Mouse (Mus musculus): ENCODE measurements around the gene Myo18b. TPM values are rescaled to one million over a fixed set of nuclear protein-coding genes. Genes with fewer than 3 reads are reported as not detected.

Gene Myo18b
- polyA plus RNA-seq, 1 experiment from 2014 or later, result 1.9 TPM

- peaks cover 50% of the 10 kb centered on the region for H3K27me3 ChIP-seq
- no peak for ATAC-seq (ENCODE audit: low FRiP score, low read depth)
- H3K4me1 ChIP-seq, result no peaks in the 10 kb centered on the region
- no peaks in the 10 kb centered on the region for H3K36me3 ChIP-seq
- no peak overlapping the region for H3K4me3 ChIP-seq
- H3K4me2 ChIP-seq (replicated peaks), result no peak overlapping the region
- 22% methylated on average over 9 of the region's 9 CpGs for WGBS
- H3K9ac ChIP-seq, result no peak overlapping the region
- H3K27ac ChIP-seq, result no peak overlapping the region
- no peaks in the 10 kb centered on the region for H3K9me3 ChIP-seq
Observed at GRCm38 (mm10) chr5:112870729-112871128, 25.4 kb downstream of the Myo18b start.

- H3K4me3 ChIP-seq, result no peak overlapping the region
- H3K9me3 ChIP-seq, result no peaks in the 10 kb centered on the region
- no peak overlapping the region for H3K9ac ChIP-seq
- no peak overlapping the region for H3K27ac ChIP-seq
- no peaks in the 10 kb centered on the region for H3K36me3 ChIP-seq
- H3K27me3 ChIP-seq, result peaks cover 44% of the 10 kb centered on the region
- WGBS, result 80% methylated on average over 5 of the region's 5 CpGs
- H3K4me2 ChIP-seq (replicated peaks), result no peak overlapping the region
- ATAC-seq (ENCODE audit: low FRiP score, low read depth), result no peak
- H3K4me1 ChIP-seq, result no peaks in the 10 kb centered on the region
Observed at GRCm38 (mm10) chr5:112868620-112869019, 27.5 kb downstream of the Myo18b start.

GRCm38 (mm10) chr5:112864719-112865367 lies 31.3 kb downstream of the Myo18b start:
- Histone ChIP-seq H3K9me3 (no peaks in the 10 kb centered on the region), H3K4me1 (no peaks in the 10 kb centered on the region), H3K27ac (no peak overlapping the region), H3K9ac (no peak overlapping the region), H3K27me3 (peaks cover 28% of the 10 kb centered on the region), H3K36me3 (no peaks in the 10 kb centered on the region), H3K4me3 (no peak overlapping the region), H3K4me2 (replicated peaks) (no peak overlapping the region)
- WGBS, result 47% methylated on average over 4 of the region's 4 CpGs
- ATAC-seq (ENCODE audit: low FRiP score, low read depth), result no peak; the same call in 1 of the 2 replicates

- H3K4me2 ChIP-seq (replicated peaks), result no peak overlapping the region
- no peak overlapping the region for H3K27ac ChIP-seq
- 48% methylated on average over 12 of the region's 12 CpGs for WGBS
- no peak overlapping the region for H3K9ac ChIP-seq
- H3K27me3 ChIP-seq, result 0 out of 2 replicates have a peak, but pooled peaks cover 6% of the 10 kb centered on the region
- H3K36me3 ChIP-seq, result no peaks in the 10 kb centered on the region
- H3K9me3 ChIP-seq, result no peaks in the 10 kb centered on the region
- H3K4me3 ChIP-seq, result no peak overlapping the region
- peaks cover 8% of the 10 kb centered on the region for H3K4me1 ChIP-seq
- ATAC-seq (ENCODE audit: low FRiP score, low read depth), result no peak
Observed at GRCm38 (mm10) chr5:112859379-112860035, 36.7 kb downstream of the Myo18b start.

- no peak overlapping the region for H3K9ac ChIP-seq
- peak; percentile 91 for ATAC-seq (ENCODE audit: low FRiP score, low read depth)
- 9% methylated on average over 8 of the region's 8 CpGs for WGBS
- peaks cover 30% of the 10 kb centered on the region for H3K27me3 ChIP-seq
- H3K36me3 ChIP-seq, result no peaks in the 10 kb centered on the region
- peaks cover 39% of the 10 kb centered on the region for H3K4me1 ChIP-seq
- no peak overlapping the region for H3K4me2 ChIP-seq (replicated peaks)
- no peak overlapping the region for H3K4me3 ChIP-seq
- H3K27ac ChIP-seq, result peak overlapping the region; percentile 67; the same call in 1 of the 2 replicates
- no peaks in the 10 kb centered on the region for H3K9me3 ChIP-seq
Observed at GRCm38 (mm10) chr5:112853179-112853578, 43.0 kb downstream of the Myo18b start.

GRCm38 (mm10) chr5:112851389-112851788 lies 44.8 kb downstream of the Myo18b start:
- ATAC-seq (ENCODE audit: low FRiP score, low read depth), result no peak
- Histone ChIP-seq H3K4me1 (peaks cover 42% of the 10 kb centered on the region), H3K4me3 (no peak overlapping the region), H3K4me2 (replicated peaks) (no peak overlapping the region), H3K9ac (no peak overlapping the region), H3K27me3 (peaks cover 43% of the 10 kb centered on the region), H3K36me3 (no peaks in the 10 kb centered on the region), H3K27ac (peak overlapping the region; percentile 55; the same call in 1 of the 2 replicates), H3K9me3 (no peaks in the 10 kb centered on the region)
- WGBS, result 24% methylated on average over 5 of the region's 5 CpGs

- H3K4me2 ChIP-seq (replicated peaks), result peak overlapping the region; percentile 49
- ATAC-seq (ENCODE audit: low FRiP score, low read depth), result no peak
Observed at GRCm38 (mm10) chr5:112848586-112849280, 47.4 kb downstream of the Myo18b start.

GRCm38 (mm10) chr5:112847985-112848542 lies 48.1 kb downstream of the Myo18b start:
- Histone ChIP-seq H3K9me3 (no peaks in the 10 kb centered on the region), H3K4me3 (no peak overlapping the region)
- WGBS, result 7% methylated on average over 23 of the region's 25 CpGs

More at GRCm38 (mm10) chr5:112848586-112849280, 47.4 kb downstream of the Myo18b start:
- no peak overlapping the region for H3K27ac ChIP-seq
- no peak overlapping the region for H3K4me3 ChIP-seq
- no peak overlapping the region for H3K9ac ChIP-seq
- no peaks in the 10 kb centered on the region for H3K9me3 ChIP-seq
- peaks cover 37% of the 10 kb centered on the region for H3K27me3 ChIP-seq
- H3K4me1 ChIP-seq, result peaks cover 37% of the 10 kb centered on the region
- H3K36me3 ChIP-seq, result no peaks in the 10 kb centered on the region
- 5% methylated on average over 16 of the region's 16 CpGs for WGBS

GRCm38 (mm10) chr5:112846146-112846545 lies 50.0 kb downstream of the Myo18b start:
- no peak for ATAC-seq (ENCODE audit: low FRiP score, low read depth)
- no peak overlapping the region for H3K27ac ChIP-seq
- 81% methylated on average over 11 of the region's 11 CpGs for WGBS

More at GRCm38 (mm10) chr5:112847985-112848542, 48.1 kb downstream of the Myo18b start:
- H3K4me1 ChIP-seq, result peaks cover 31% of the 10 kb centered on the region
- peak overlapping the region; percentile 49 for H3K4me2 ChIP-seq (replicated peaks)
- no peaks in the 10 kb centered on the region for H3K36me3 ChIP-seq
- no peak for ATAC-seq (ENCODE audit: low FRiP score, low read depth)
- no peak overlapping the region for H3K27ac ChIP-seq
- no peak overlapping the region for H3K9ac ChIP-seq
- H3K27me3 ChIP-seq, result peaks cover 37% of the 10 kb centered on the region

GRCm38 (mm10) chr5:112844460-112844859 lies 51.7 kb downstream of the Myo18b start:
- Histone ChIP-seq H3K4me2 (replicated peaks) (no peak overlapping the region), H3K36me3 (no peaks in the 10 kb centered on the region), H3K9ac (no peak overlapping the region), H3K4me1 (peaks cover 12% of the 10 kb centered on the region), H3K9me3 (no peaks in the 10 kb centered on the region), H3K27ac (no peak overlapping the region), H3K27me3 (peaks cover 32% of the 10 kb centered on the region), H3K4me3 (no peak overlapping the region)
- 74% methylated on average over 3 of the region's 3 CpGs for WGBS
- ATAC-seq (ENCODE audit: low FRiP score, low read depth), result no peak

More at GRCm38 (mm10) chr5:112846146-112846545, 50.0 kb downstream of the Myo18b start:
- H3K9ac ChIP-seq, result no peak overlapping the region
- peaks cover 12% of the 10 kb centered on the region for H3K4me1 ChIP-seq
- H3K9me3 ChIP-seq, result no peaks in the 10 kb centered on the region
- no peak overlapping the region for H3K4me3 ChIP-seq
- H3K36me3 ChIP-seq, result no peaks in the 10 kb centered on the region
- H3K27me3 ChIP-seq, result peaks cover 41% of the 10 kb centered on the region
- no peak overlapping the region for H3K4me2 ChIP-seq (replicated peaks)

GRCm38 (mm10) chr5:112843676-112844257 lies 52.4 kb downstream of the Myo18b start:
- ATAC-seq (ENCODE audit: low FRiP score, low read depth), result no peak
- Histone ChIP-seq H3K36me3 (no peaks in the 10 kb centered on the region), H3K27ac (no peak overlapping the region), H3K9ac (no peak overlapping the region), H3K4me2 (replicated peaks) (no peak overlapping the region), H3K27me3 (peaks cover 25% of the 10 kb centered on the region), H3K4me1 (peaks cover 8% of the 10 kb centered on the region), H3K4me3 (no peak overlapping the region), H3K9me3 (no peaks in the 10 kb centered on the region)
- WGBS, result 53% methylated on average over 6 of the region's 6 CpGs
